Mouse (Mus musculus) retina, embryonic 14.5 days (tissue): ENCODE measurements around the gene Foxp1.

ENCODE experiments used
- DNase-seq: peaks from one replicate; pipeline ENCODE4 v3.0.0-alpha.2; 2015; ENCODE audit warnings: low spot score

The Foxp1 gene

DNA sequence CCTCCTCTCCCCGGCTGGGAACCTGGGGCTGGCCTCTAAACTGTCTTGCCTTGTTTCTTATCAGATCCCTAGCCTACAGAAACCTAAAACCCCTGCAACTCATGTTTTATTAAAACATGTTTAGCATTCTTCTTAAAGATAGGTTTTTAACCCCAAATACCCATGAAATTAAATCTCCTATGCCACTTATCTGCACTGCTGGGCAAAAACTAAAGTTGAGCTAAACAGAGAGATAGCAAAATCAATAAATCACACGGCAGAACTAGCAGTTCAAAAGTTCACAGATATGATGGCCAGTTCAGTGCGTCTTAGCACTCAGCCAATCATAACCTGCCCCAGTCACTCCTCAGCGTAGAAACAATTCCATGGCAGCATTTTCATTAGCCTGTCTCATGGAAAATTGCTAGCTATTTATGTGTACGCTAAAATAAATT is 316.1 kb downstream of the Foxp1 start:
- no peak for DNase-seq

- DNase-seq, result no peak
These were observed 316.7 kb downstream of the Foxp1 start for GRCm38 (mm10) chr6:99205587-99206436.

DNA sequence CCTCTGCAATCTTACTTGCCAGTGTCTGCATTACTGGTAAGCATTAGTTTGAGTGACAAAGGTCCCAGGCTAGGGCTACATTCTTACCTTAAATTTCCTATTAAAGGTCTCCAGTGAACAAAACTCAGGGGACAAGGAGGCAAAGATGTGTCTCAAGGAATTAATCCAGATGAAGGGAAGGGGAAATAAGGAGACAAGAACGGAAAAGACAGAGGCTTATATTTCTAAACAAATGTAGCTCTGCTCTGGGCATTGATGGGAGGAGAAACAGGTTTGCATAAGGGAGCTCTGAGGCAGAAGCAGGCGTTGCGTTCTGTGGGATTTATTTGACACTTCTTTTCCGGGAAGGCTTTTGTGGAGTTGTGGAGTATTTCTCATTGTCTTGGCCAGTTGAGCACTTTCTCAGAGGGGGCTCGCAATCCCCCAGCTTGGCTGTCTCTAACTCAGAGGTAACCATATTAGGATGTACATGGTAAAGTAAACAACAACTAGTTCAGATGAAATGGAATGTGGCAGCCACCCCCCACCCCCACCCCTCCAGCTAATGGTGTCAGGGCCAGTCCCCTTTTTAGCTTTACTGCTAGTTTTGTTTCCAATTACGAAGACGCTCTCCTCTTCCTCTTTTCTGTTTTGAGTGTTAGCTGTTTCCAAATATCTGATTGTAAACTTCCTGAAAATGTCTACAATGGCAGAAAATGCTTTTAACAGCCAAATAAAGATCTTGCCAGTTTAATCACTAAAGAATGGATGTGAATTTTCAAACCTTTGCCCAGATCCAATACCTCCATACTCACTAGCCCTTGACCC is 317.5 kb downstream of the Foxp1 start:
- no peak for DNase-seq

GRCm38 (mm10) chr6:99204052-99204779 is 318.3 kb downstream of the Foxp1 start:
- peak; percentile 55 for DNase-seq

DNA sequence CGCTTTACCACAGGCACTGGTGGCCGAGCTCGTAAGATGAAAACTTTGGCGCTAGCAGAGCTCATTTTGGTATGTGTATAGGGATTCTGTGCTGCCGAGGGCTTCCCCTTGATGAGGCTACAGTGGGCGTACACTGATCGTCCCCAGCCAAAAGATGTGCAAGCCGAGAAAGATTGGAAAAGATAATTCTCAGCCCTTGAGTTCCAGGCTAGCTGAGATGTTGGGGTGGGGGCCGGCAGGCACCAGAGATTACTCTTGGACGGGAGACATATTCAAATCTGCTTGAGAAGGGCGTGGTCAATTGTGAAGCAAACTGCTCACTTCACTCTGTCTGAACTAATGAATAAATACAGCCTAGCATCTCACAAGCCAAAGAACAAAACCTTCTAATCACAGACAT is 319.3 kb downstream of the Foxp1 start:
- DNase-seq, result no peak

DNA sequence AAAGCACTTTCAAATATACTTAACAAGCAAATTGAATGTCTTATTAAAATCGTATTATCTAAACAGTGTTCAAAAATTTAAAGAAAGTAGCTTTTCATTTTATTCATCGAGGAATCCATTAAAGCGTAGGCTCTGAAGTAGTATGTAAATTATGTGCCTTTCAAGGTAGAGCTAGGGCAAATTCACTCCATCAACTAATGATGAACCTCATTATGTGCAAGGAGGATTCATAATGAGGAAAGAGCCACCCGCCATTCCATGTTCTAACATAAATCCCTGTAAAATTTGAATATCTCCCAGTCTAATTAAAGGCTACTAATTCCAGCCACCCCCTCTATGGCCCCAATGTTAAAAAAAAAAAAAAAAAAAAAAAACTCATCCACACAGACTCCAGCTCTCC is 319.7 kb downstream of the Foxp1 start:
- DNase-seq, result no peak

GRCm38 (mm10) chr6:99201271-99201705 is 321.2 kb downstream of the Foxp1 start:
- DNase-seq, result peak; percentile 55

DNA sequence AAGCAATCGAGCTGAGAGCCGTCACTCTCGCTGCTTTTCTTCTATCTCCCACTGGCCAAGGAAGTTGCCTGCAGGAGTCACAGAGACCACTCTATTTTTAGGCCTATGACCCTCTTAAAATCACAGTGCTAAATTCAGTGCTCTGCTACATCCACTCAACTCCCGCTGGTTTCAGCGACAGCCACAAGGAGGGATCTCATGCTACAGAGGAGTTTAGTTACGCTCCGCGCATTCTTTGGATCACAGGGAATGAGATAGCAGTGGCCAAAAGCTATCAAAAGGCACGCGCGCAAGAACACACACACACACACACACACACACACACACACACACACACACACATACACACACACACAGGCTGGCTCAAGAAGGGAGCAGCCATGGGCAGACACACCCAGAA is 321.9 kb downstream of the Foxp1 start:
- DNase-seq, result no peak

DNA sequence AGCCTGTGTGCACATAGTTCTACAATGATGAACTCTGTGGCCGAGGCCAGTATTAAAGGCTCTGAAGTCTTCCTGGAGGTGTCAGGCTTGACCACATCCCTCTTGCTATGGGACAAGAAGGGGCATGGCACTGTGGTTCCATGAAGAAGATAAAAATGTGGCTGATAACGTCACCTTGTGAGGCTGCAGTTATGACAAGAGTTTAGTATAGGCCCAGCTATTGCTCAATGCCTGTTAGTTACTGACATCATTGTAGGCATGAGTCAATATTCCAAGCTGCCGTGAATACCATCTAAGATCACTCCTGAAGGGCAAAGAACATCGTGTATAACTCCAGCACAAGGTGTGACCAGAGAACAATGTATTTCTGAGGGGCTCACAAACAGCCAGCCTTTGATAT is 323.2 kb downstream of the Foxp1 start:
- DNase-seq, result no peak

GRCm38 (mm10) chr6:99193697-99194096 is 328.8 kb downstream of the Foxp1 start:
- DNase-seq, result no peak

DNA sequence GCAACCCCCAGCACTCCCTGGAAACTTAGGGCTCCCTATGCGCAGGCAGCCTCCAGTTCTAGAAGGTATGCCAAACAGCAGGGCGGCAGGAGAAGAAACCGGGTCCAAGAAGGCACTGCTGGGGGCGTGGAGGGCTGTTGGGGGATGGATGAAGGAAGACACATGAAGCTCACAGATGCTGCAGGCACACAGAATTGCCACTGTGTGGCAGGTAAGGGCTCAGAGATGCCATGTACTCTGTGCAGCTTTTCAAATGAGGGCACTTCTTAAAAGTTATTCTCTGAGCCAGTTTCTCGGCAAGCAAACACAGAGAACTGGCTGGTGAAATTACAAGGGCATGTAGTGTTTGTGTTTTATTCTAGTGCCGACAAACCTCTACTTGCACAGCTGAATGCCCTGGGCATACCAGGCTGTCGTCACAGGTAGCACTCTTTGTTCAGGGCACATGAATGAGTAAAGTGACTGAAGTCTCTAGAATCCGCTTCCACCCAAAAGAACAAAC is 330.8 kb downstream of the Foxp1 start:
- peak; percentile 51 for DNase-seq

- no peak for DNase-seq
These were observed 331.4 kb downstream of the Foxp1 start for GRCm38 (mm10) chr6:99191041-99191635.

GRCm38 (mm10) chr6:99189967-99190366 is 332.6 kb downstream of the Foxp1 start:
- DNase-seq, result peak; percentile 62

DNA sequence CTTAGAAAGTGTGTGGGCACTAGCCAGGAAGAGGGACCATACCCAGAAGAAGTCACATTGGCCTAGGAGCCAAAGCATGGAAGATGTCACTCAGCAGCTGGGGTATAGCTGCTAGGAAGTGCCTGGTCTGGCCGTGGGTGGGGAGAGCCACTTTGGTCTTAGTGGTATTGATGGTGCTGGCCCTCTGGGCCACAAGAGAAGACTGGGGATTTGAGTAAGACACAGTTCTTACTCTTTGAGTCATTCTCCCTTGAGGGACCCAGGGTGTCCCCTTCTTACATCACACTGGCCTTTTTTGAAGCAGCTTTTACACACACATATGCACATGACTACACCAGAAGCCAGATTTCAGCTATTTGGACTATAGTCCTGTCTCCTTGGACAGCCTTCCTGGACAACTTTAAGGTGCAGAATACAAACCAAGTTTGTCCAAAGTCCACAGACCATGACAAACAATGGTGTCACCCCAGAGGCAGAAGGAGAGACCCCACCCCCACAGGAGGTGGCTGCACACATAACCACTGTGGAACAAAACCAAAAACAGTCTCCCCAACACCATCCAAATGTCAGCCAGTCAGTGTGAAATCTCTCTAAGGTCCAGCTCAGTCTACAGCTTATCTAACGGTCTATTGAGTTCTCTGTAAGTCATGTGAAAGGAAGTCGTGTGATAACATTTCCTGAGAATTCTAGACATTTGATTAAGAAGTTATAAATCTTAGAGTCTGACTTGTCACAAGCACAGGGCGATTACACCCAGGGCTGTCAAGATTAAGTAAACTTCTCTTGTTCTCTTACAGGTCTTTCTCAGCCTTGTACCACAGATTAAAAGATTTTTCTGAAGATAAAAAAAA is 333.9 kb downstream of the Foxp1 start:
- no peak for DNase-seq

- no peak for DNase-seq
These were observed 334.6 kb downstream of the Foxp1 start for GRCm38 (mm10) chr6:99187914-99188313.

DNA sequence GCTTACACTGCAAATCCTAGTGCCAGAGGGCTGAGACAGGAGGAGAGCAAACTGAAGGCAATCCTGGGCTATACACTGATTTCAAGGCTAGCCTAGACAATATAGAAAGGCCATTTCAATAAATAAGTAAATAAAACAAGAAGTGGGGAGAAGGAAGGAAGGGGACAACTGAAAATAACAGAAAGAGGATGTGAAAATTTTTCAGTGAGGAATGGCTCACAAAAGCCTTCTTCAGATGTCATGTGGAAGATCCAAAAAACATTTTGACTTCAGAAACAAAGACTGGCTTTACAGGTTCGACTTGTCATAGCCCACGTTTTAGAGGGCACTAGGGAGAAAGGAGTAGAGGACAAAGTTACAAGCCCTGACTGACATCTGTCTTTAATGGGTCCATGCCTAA is 335.1 kb downstream of the Foxp1 start:
- DNase-seq, result no peak

GRCm38 (mm10) chr6:99186569-99186968 is 336.0 kb downstream of the Foxp1 start:
- no peak for DNase-seq

DNA sequence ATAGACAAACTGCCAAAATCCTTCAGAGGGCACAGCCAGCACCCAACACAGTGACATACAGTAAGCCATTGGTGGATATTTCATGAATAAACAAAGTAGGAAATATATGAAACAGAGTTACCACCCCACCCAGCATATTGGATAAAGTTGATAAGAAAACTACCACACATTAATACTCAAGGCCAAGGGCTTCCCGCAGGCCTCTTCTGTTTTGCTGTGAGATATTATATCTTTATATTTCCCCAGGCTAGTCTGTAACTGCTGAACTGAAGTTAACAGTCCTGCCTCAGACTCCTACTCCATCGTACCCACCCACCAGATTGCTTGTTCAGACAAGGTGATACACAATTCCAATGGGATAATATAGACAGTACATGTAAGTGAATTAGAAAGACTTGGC is 336.7 kb downstream of the Foxp1 start:
- no peak for DNase-seq

DNA sequence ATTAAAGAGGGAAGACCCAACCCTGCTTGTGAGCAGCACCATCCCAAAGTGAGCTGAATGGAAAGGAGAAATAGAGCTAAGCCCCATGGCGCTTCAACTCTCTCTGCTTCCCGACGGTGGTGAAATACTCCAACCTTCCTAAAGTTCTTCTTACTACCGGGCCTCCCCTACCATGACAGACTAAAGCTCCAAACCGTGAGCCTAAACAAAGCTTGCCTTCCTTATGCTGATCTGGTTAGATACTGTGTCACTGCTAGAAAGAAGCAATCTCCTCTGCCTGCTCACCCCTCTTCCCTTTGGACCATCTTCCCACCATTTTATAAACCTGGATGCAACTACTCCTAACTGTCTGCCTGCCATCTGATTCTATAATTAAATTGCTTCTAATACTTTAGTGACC is 338.5 kb downstream of the Foxp1 start:
- no peak for DNase-seq

- DNase-seq, result no peak
These were observed 339.7 kb downstream of the Foxp1 start for GRCm38 (mm10) chr6:99182777-99183176.

GRCm38 (mm10) chr6:99176216-99176615 is 346.3 kb downstream of the Foxp1 start:
- DNase-seq, result no peak
